Mouse (Mus musculus) liver, postnatal 0 days (tissue): ENCODE measurements at regions not wholly inside any gene's neighbourhood (a gene's known extent, or its start where the extent isn't known, plus 50 kb on each side); places are given as distances from the start of the nearest gene placed in this dataset.

Experiments used
- CTCF ChIP-seq: sonication (generic); IDR thresholded peaks from 2 replicates; pipeline ENCODE4 v1.5.1; 2016; ENCODE audit warnings: antibody characterized with exemption, low read depth
- EP300 ChIP-seq: IDR thresholded peaks from 2 replicates; pipeline ENCODE4 v1.6.1; 2016; ENCODE audit warnings: antibody characterized with exemption, low read depth, mild to moderate bottlenecking

DNA sequence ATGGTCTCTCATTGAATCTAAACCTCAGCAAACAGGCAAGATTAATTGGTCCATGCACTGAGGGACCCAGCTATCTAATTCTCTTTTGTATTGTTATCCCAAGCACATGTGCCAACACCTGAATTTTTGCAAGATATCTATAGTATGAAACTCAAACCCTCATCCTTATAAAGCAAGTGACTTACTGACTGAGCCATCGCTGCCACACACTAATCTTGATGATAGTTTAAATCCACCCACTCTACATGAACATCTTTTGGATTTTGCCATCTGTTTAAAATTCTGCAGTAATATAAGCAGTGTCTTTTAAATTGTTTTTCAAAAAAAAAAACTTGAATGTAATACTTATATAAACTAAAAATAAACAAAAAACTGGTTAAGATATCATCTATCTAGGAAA, 280.9 kb downstream of the Pcdh10 start:
- no peak for TF ChIP-seq CTCF
- no peak for TF ChIP-seq EP300
